Mouse (Mus musculus): ENCODE measurements around the gene Rsph9. TPM values are rescaled to one million over a fixed set of nuclear protein-coding genes. Genes with fewer than 3 reads are reported as not detected.
A peak's percentile ranks its signal among the peaks of the same experiment; 100 is the strongest.

The Rsph9 gene
- polyA plus RNA-seq, 1 experiment from 2014 or later: 10.4 TPM

GRCm38 (mm10) chr17:46076260-46076551 is 67.8 kb downstream of the Rsph9 start:
- ATAC-seq (ENCODE audit: insufficient read depth) (no peak), DNase-seq (no peak)
- 64% methylated on average over 1 of the region's 1 CpGs for WGBS
- 0 out of 2 replicates have a peak, but pooled peaks cover 4% of the 10 kb centered on the region for H3K9me3 ChIP-seq (ENCODE audit: low read depth, low read length)
- no peak overlapping the region for H3K4me2 ChIP-seq
- TF ChIP-seq CTCF (IDR thresholded peaks at IDR 0.05; ENCODE audit: low read depth): no peak
- H3K4me1 ChIP-seq (ENCODE audit: insufficient read depth): peaks cover 14% of the 10 kb centered on the region
- H3K36me3 ChIP-seq (ENCODE audit: insufficient read depth): no peaks in the 10 kb centered on the region
- no peak overlapping the region for H3K27ac ChIP-seq (ENCODE audit: low read depth)
- H3K4me3 ChIP-seq (ENCODE audit: low read depth, low read length): no peak overlapping the region
- no peaks in the 10 kb centered on the region for H3K27me3 ChIP-seq (ENCODE audit: insufficient read depth, low read length)
- no peak overlapping the region for H3K9ac ChIP-seq

GRCm38 (mm10) chr17:46075551-46076259 is 68.3 kb downstream of the Rsph9 start:
- Histone ChIP-seq H3K36me3 (ENCODE audit: insufficient read depth) (no peaks in the 10 kb centered on the region), H3K9me3 (ENCODE audit: low read depth, low read length) (0 out of 2 replicates have a peak, but pooled peaks cover 4% of the 10 kb centered on the region), H3K4me1 (ENCODE audit: insufficient read depth) (peaks cover 14% of the 10 kb centered on the region), H3K4me3 (ENCODE audit: low read depth, low read length) (no peak overlapping the region), H3K27me3 (ENCODE audit: insufficient read depth, low read length) (no peaks in the 10 kb centered on the region), H3K4me2 (no peak overlapping the region), H3K27ac (ENCODE audit: low read depth) (no peak overlapping the region), H3K9ac (no peak overlapping the region)
- ATAC-seq (ENCODE audit: insufficient read depth): no peak
- no peak for TF ChIP-seq CTCF (IDR thresholded peaks at IDR 0.05; ENCODE audit: low read depth)
- DNase-seq: no peak
- 74% methylated on average over 5 of the region's 5 CpGs for WGBS

DNA sequence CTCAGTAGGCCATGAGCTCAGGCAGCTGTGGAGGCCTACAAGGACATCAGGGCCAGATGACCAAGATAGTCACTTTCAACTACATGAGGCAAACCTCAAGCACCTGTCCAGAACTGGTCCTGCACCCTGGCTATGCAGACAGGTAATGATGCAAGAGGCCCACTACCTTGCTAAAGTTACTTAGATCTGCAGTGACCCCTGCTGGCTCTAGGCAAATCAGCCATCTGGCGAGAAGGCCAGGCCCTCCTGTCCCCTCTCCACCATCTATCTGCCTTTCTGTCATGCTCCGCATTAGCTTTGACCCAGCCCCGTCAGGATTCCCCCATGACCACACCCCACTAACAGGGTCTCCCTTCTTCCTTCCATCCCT is 68.9 kb downstream of the Rsph9 start:
- WGBS: 43% methylated on average over 3 of the region's 3 CpGs
- ATAC-seq (ENCODE audit: insufficient read depth) (no peak), DNase-seq (peak; percentile 77)
- Histone ChIP-seq H3K27ac (ENCODE audit: low read depth) (no peak overlapping the region), H3K27me3 (ENCODE audit: insufficient read depth, low read length) (no peaks in the 10 kb centered on the region), H3K9ac (no peak overlapping the region), H3K4me1 (ENCODE audit: insufficient read depth) (peaks cover 14% of the 10 kb centered on the region), H3K36me3 (ENCODE audit: insufficient read depth) (no peaks in the 10 kb centered on the region), H3K4me2 (no peak overlapping the region), H3K4me3 (ENCODE audit: low read depth, low read length) (no peak overlapping the region), H3K9me3 (ENCODE audit: low read depth, low read length) (0 out of 2 replicates have a peak, but pooled peaks cover 4% of the 10 kb centered on the region)
- peak; percentile 74 for TF ChIP-seq CTCF (IDR thresholded peaks at IDR 0.05; ENCODE audit: low read depth)

DNA sequence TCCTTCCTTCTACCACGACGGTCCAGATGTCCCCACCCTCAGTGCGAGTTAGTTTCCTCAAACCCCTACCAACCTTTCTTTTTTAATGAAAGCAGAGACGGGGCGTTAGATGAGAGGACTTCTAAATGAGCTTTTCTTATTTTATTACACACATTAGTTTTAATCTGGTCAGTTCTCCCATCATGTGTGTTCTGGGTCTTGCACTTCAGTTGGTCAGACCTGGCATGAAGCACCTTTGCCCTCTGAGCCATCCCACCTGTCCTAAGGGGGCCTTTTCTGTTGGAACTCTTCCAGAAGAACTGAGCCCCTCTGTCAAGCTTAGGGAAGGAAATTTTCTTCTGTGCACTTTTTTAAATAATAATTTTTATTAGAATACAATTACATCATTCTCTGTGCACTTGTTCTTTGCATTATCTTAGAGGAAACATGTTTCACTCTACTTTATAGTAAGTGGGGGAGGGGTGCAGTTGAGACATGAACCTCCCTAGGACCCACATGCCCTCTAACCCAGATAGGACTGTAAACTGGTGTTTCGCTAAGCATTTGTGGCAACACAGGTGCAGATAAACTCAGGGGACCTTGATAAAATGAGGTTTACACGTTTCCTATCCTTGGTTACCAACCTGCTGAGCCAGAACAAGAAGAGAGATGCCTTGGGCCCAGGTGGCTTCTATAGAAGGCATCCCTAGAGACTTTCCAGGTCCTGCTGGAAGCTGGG is 69.5 kb downstream of the Rsph9 start:
- Histone ChIP-seq H3K27ac (ENCODE audit: low read depth) (0 out of 2 replicates have a peak overlapping the region, but pooled peaks have one; percentile 19), H3K9ac (peak overlapping the region; percentile 17; the same call in 1 of the 2 replicates), H3K27me3 (ENCODE audit: insufficient read depth, low read length) (no peaks in the 10 kb centered on the region), H3K9me3 (ENCODE audit: low read depth, low read length) (0 out of 2 replicates have a peak, but pooled peaks cover 4% of the 10 kb centered on the region), H3K4me3 (ENCODE audit: low read depth, low read length) (peak overlapping the region; percentile 23), H3K4me1 (ENCODE audit: insufficient read depth) (peaks cover 14% of the 10 kb centered on the region), H3K36me3 (ENCODE audit: insufficient read depth) (no peaks in the 10 kb centered on the region), H3K4me2 (peak overlapping the region; percentile 57)
- ATAC-seq (ENCODE audit: insufficient read depth) (no peak), DNase-seq (no peak)
- no peak for TF ChIP-seq CTCF (IDR thresholded peaks at IDR 0.05; ENCODE audit: low read depth)
- WGBS: 36% methylated on average over 7 of the region's 7 CpGs

DNA sequence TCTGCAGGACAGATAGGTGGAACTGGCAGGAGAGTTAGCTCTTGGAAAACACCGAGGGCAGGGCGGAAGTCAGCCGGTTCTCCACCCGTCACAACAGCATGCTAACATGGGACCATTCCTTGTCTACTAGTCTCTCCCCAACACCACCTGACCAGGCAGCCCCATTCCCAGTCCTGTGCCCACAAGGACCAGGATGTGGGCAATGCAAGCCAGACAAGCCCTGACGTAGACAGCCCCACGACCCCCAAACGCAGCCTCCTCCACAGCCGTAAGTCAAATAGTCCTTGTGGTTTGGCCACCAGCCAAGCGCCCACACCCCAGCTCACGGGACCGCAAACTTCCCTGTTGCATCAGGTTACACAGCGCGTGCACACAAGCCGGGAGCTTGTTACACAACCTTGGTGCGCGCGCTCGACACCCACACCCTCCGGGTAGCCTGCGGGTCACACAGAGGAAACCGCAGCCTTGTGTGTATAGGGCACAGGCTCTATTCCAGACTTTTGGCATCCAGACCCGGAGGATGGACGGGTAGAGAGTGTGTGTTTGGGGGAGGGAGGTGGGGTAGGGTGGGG is 70.2 kb downstream of the Rsph9 start:
- peak overlapping the region; percentile 17; the same call in 1 of the 2 replicates for H3K9ac ChIP-seq
- peak overlapping the region; percentile 19; the same call in 1 of the 2 replicates for H3K27ac ChIP-seq (ENCODE audit: low read depth)
- 12% methylated on average over 23 of the region's 23 CpGs for WGBS
- H3K4me1 ChIP-seq (ENCODE audit: insufficient read depth): peaks cover 14% of the 10 kb centered on the region
- peak overlapping the region; percentile 23 for H3K4me3 ChIP-seq (ENCODE audit: low read depth, low read length)
- H3K4me2 ChIP-seq: peak overlapping the region; percentile 57
- H3K27me3 ChIP-seq (ENCODE audit: insufficient read depth, low read length): no peaks in the 10 kb centered on the region
- ATAC-seq (ENCODE audit: insufficient read depth): peak; percentile 86
- no peak for TF ChIP-seq CTCF (IDR thresholded peaks at IDR 0.05; ENCODE audit: low read depth)
- H3K36me3 ChIP-seq (ENCODE audit: insufficient read depth): no peaks in the 10 kb centered on the region
- H3K9me3 ChIP-seq (ENCODE audit: low read depth, low read length): 0 out of 2 replicates have a peak, but pooled peaks cover under 1% of the 10 kb centered on the region
- peak; percentile 94 for DNase-seq

Other genes starting within 250 kb of the Rsph9 start
- 6.6 and 7.7 TPM in 2 replicates for gene Vegfa, start 111.8 kb downstream of the Rsph9 start, polyA plus RNA-seq (2014; fragmentation: Nextera tagmentation; extraction: Ambion mirVana)
- gene Mrps18a, start 33.2 kb downstream of the Rsph9 start, polyA plus RNA-seq (2014; fragmentation: Nextera tagmentation; extraction: Ambion mirVana): 147 and 149 TPM in 2 replicates
- 41.3 and 46.5 TPM in 2 replicates for gene Mad2l1bp, start 9.3 kb upstream of the Rsph9 start, polyA plus RNA-seq (2014; fragmentation: Nextera tagmentation; extraction: Ambion mirVana)
- gene Gtpbp2, start 16.8 kb upstream of the Rsph9 start, polyA plus RNA-seq (2014; fragmentation: Nextera tagmentation; extraction: Ambion mirVana): 32.8 and 37.9 TPM in 2 replicates
- gene Polh, start 58.4 kb upstream of the Rsph9 start, polyA plus RNA-seq (2014; fragmentation: Nextera tagmentation; extraction: Ambion mirVana): 19.6 and 20.5 TPM in 2 replicates
- 52.5 and 57.0 TPM in 2 replicates for gene Xpo5, start 58.6 kb upstream of the Rsph9 start, polyA plus RNA-seq (2014; fragmentation: Nextera tagmentation; extraction: Ambion mirVana)
- 92.0 and 96.0 TPM in 2 replicates for gene Polr1c, start 103.8 kb upstream of the Rsph9 start, polyA plus RNA-seq (2014; fragmentation: Nextera tagmentation; extraction: Ambion mirVana)
- 91.2 and 102 TPM in 2 replicates for gene Yipf3, start 103.9 kb upstream of the Rsph9 start, polyA plus RNA-seq (2014; fragmentation: Nextera tagmentation; extraction: Ambion mirVana)
- 0.54 and 0.76 TPM in 2 replicates for gene Lrrc73, start 109.3 kb upstream of the Rsph9 start, polyA plus RNA-seq (2014; fragmentation: Nextera tagmentation; extraction: Ambion mirVana)
- gene Tjap1, start 138.8 kb upstream of the Rsph9 start, polyA plus RNA-seq (2014; fragmentation: Nextera tagmentation; extraction: Ambion mirVana): 39.1 and 43.2 TPM in 2 replicates
- gene Dlk2, start 153.2 kb upstream of the Rsph9 start, polyA plus RNA-seq (2014; fragmentation: Nextera tagmentation; extraction: Ambion mirVana): 0.38 and 0.46 TPM in 2 replicates
- 4.7 and 5.5 TPM in 2 replicates for gene Abcc10, start 184.1 kb upstream of the Rsph9 start, polyA plus RNA-seq (2014; fragmentation: Nextera tagmentation; extraction: Ambion mirVana)
- gene Zfp318, start 239.5 kb upstream of the Rsph9 start, polyA plus RNA-seq (2014; fragmentation: Nextera tagmentation; extraction: Ambion mirVana): 15.2 and 18.3 TPM in 2 replicates

Measured in lung, embryonic 14.5 days (tissue).